Mouse (Mus musculus): Measurements from ENCODE around the gene Cdh1.

Cdh1 gene

DNA sequence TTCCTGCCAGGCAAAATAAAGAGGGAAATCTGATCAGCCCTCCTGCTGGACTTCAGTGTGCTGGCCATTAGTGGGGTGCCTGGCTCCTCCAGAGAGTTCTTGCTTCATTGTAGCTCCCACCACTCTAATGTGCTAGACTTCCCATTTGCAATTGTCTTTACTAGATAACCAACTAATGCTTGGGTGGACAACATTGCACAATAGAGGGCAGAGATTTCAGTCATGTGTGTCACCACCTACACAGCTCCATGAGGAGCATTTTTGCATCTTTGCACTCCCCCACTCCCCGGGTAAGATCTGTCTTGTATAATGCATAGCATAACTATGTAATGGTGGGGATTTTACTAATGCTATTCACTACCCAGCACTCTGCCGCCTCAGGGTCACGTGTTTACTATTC lies 21.6 kb downstream of the Cdh1 start:
- no peak for DNase-seq

DNA sequence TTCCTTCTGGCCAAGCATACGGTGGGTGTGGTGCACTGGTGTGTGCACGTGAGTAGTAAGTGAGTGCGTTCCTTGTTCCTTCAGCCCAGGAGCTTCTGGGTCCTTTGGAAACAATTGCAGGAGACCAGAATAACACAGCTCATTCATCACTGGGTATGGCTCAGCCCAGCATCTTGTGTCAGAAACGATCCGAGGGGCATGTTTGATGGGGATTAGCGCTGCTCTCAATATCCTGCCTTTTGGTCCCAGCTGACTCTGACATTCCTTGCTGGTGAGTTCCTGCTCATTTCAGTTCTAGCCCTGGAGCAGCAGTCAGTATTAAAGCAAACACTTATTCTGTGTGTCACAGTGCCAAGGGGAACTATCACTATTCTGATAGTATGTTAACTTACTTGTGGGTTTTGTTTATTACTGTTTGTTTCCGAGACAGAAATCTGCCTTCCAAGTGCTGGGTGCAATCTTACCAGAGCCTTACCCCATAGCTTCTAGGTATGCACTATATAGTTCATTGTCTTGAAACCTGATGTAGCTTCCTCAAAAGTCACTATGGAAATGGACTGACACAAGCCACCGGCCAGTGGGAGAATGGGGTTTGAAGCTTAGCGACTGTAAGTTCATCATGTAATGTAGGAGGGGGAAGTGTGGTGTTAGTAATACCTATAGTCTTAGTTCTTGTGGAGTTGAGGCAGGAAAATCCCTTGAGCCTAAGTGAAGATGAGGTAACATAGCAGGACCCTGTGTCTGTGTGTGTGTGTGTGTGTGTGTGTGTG lies 23.1 kb downstream of the Cdh1 start:
- no peak for DNase-seq

DNA sequence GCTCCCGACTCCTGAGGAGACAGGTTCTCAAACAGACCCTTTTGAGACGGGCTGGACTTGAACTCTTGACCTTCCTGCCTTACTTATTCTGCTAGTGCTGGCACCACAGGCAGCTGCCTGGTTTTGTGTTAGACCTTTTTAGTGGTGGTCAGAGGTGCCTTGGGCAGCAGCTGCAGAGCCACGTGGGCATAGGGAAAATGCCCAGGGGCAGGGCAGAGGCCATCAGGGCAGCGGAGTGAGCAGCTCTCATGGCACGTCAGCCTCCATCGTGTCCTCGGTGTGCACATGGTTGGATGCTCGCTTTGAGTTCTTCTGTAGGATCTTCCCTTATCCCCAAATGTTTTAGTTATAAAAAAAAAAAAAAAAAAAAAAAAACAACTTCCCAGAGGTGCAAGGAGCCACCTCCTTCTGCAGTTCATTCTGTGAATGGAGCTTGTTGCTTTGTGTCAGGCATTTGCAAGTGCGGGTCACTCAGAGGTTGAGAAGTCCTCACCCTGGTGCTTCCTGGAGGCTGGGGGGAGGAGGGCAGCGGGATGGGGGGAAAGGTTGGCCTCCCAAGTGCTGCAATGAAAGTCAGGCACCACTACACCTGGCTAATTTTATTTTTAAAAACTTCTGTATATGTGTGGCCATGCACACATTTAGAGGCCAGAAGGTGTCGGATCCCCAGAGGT lies 25.3 kb downstream of the Cdh1 start:
- no peak for DNase-seq

DNA sequence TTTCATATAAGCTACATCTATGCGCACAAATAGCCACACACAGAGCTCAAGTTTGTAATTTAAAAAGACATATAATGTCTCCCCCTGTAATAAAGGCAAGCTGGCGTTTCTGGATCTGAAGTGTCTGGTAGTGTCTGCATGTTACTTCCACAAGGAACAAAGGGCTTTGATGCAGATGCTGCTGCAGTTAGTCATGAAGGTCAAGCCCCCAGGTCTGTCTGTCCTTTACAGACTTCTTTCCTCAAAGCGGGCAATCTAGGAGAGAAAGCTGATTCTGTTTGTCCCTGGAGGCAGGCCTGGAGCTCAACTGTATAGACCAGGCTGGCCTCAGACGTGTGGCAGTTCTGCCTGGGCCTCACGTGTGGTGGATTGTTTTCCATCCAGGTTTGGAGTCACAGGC lies 26.3 kb downstream of the Cdh1 start:
- DNase-seq: no peak

DNA sequence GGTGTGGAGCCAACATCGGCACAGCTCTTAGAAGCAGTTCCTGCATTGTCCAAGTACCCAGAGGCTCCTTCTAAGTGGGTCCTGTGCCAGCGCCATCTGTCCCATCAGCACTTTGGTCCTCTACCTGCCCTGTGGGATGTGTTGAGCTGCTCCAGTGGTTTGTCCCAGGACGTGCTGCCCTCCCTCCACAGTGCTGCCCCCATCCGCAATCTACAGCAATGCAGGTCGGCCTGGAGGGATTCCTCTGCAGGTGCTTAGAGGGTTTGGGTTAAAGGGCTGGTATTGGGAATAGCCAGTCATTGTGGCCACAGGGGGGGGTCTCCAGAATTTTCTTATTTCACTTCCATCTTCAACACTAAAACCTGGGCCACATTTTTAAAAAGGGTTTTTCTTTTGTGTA lies 28.8 kb downstream of the Cdh1 start:
- DNase-seq: no peak

DNA sequence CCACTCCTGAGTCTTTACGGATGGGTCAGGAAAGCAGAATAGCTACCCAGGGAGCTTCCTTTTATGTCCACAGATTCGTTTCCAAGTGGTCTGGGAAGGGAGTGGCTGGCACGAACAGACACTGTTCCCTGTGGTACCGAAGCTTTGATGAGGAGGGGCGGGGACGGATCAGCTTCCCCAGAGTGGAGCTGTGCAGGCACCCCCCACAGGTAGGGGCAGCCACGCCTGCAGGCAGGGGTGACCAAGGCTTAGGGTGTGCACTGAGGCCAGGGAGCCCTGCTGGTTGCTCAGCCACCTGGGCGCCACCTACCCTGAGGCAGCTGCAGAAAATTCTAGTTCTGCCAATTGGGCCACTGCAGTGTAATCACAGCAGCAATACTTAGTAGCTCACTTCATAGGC lies 29.5 kb downstream of the Cdh1 start:
- no peak for DNase-seq

DNA sequence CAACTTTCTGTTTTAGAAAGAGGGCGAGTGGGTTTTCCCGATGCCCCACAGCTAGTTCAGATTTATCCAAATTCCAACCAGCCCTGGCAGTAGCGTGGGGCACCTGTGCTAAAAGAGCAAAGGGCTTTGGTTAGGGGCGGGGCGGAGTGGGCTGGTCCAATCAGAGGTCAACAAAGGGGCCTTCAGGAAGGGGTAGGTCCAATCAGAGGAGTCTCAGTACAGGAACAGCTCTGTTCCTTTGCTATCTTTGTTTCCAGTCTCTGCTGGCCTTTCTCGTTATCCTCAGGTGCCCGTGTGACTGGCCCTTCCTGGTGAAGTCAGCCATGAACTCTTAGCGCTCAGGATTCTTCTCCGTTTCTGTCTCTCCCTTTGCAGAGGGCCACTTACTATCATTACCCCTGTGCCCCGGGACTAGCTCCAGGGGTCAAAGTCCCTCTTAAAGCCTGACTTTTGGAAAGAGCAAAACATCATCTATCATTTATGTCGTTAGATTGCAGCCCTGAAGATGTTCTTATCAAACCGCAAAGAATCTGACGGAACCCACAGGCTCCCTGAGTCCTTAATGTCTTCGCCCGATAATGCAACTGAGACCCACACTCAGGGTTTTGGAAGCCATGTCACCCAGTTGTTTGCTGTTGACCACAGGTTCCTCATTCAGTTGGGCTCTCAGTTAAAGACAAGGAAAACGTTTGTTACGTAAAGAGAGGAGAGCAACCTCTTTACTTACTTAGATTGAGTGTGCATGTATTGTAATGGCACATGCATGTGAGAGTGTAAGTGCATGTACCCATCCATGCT lies 30.4 kb downstream of the Cdh1 start:
- DNase-seq: no peak

DNA sequence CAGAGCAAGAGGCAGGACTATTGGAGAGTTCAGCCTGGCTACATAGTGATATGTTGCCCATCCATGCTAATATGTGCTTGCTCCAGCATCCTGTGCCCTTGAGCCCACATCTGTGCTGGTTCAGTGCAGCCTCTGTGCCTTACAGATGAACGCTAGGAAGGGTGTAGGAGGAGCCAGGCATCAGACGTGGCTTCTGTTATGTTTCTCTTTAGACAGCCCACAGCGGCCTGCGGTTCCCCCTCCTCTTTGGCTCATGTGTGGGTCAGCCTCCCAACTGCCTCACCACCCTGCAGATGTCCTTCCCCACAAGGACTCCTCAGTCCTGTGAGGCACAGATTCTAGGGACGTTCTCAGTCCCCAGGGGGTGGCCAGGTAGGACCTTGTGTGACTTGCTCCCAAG lies 32.1 kb downstream of the Cdh1 start:
- DNase-seq: no peak

DNA sequence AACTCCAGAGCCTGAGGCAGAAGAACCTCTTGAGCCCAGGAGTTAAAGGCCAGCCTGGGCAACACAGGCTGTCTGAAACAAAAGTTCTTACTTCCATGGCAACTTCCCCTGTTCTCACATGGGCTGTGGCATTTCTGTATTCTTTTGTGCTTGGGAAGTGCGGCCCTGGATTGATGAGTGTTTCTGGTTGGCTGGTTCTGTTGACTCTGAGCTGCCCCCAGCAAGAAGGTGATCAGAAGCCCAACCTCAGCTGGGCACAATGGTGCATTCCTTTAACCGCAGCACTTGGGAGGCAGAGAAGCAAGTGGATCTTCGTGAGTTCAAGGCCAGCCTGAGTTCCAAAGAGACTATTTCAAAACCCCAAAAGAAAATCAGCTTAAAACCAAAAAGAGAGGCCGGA lies 34.3 kb downstream of the Cdh1 start:
- DNase-seq: no peak

DNA sequence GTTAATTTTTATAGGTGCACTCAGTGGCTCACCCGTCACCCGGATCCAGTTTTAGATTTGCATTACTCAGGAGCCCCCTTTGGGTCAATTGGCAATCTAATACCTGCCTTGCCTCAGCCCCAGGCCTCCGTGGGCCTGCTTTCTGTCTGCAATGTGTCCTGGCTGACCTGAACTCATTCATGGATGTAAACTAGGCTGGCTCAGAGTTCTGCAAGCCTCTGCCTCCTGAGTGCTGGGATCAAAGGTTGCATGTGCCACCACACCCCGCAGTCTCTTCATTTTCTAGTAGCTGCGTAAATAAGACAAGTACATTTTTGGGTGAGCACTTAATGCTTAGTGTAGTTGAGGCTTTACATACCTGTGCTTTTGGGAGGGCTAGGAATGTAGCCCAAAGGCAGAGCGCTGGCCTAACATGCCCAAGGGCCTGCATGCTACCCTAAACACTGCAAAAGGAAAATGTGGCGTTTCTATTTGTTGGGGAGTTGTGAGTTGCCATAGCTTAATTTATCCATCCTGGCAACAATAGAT lies 35.7 kb downstream of the Cdh1 start:
- DNase-seq: no peak

DNA sequence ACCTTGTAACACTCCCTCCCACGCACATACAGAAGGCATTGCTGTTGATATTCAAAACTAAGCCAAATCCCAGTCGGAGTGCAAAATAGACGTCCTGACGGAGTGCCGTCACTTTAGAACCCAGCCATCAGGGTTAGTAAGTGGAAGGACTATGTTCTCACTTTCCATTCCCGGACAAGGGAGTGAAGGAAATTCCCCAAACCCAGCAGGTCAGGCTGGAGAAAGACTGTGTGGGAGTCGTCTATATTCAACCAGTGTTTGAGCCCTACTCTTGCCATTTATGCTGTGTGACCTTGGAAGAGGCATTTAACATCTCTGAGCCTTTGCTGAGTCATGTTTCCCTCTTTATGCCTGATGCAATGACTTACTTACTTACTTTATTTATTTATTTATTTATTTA lies 37.1 kb downstream of the Cdh1 start:
- no peak for DNase-seq

DNA sequence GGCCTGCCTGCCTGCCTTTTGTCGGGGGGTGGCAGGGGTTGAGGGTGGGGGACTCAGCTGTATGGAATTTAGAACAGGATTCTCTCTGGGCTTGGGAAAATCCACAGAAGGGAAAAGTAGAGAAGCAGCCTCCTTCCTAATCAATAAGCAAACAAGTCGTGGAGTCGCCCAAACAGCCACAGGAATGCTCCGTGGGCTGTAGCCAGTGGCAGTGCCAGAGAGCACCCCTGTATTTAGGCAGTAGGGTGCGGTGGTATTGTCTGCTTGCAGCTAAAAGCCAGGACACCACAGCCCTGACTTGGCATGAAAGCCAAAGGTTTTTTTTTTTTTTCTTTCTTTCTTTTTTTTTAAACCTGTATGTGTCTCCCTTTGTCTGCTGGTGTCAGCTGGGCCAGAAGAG lies 37.8 kb downstream of the Cdh1 start:
- DNase-seq: no peak

DNA sequence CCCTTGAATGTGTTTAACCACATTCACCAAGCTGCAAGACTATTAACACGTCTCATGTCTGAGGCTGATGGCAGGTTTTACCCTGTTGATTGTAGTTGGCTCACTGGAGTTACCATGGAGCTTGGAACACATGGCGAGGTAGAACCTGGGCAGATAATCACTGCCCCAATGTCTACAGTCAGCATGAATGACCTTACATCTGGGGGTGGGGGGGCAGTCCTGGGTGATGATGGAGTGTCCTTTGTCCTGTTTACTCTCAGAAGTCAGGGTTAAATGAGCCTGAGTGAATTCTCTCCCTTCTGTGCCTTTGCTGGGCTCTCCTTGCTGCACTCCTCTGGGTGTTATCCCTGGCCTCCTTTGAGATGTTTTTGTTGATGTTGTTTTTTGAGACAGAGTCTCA lies 39.0 kb downstream of the Cdh1 start:
- no peak for DNase-seq

DNA sequence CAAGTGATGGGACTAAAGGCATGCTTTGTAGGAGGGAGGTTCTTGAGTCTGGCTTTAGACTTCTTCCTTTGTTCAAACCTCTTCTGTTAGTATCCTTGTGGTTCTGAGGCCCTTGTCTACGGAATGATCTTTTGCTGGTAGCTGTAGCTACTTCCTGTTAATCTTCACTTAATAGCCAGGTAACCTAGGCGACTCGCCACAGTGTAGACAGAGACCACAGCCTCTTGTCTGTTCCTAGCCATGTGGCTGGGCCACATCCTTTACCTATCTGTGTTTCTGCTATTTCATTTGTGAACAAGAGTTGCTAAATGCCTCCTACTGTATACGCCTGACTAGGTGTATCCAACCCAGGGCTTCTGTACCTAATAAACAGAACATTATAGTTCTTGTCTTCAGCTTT lies 39.9 kb downstream of the Cdh1 start:
- no peak for DNase-seq

DNA sequence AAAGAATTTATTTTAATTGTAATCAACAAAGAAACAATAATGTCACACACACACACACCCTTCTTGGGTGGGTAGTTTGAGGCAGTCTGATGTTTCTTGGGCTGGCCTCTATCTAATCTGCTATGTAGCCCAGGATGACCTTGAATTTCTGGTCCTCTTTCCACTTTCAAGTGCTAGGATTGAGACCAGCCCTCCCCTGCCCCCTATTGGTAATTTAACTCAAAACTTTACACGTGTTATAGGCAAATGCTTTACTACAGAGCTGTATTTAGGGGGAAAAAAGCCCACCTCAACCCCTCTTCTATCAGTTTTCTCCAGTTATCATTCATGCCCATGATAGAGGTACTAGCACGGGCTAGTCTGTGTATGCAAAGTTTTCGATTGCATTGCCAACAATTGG lies 41.8 kb downstream of the Cdh1 start:
- no peak for DNase-seq

DNA sequence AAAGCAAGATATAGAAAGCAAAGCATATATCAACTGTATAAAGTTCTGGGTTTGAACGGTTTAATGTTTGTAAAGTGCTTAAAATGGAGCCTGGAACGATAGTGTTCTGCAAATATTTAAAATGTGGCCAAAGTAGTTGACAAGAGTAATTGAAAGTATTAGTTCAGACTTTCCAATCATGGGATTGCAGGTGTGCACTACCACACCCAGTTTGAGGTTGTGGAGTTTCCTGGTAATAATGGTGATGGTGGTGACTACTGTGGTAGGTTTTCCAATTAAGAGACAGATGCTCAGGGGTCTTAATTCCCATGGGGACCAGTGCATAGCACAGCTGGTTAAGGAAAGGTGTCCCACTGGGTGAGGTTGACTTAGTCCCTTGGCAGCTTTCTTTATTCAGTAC lies 43.0 kb downstream of the Cdh1 start:
- no peak for DNase-seq

DNA sequence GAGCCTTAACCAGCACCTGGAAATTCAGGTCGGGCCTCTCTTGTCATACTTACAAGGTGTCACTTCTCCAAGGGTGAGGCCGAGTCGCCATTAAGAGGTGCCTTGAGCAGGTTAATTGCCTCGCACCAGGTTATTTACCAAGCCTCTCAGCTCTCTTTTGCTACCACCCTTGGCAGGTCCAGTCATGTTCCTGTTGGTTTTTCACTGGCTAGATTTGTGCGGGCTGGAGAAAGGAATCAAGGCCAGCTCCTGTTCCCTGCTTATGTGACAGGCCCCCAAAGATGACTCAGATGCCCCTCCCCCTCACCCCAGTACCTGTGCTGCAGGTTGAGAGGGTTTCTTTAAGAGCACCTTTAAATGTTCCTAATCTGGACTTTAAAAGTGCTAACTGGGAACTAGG lies 43.6 kb downstream of the Cdh1 start:
- DNase-seq: no peak

DNA sequence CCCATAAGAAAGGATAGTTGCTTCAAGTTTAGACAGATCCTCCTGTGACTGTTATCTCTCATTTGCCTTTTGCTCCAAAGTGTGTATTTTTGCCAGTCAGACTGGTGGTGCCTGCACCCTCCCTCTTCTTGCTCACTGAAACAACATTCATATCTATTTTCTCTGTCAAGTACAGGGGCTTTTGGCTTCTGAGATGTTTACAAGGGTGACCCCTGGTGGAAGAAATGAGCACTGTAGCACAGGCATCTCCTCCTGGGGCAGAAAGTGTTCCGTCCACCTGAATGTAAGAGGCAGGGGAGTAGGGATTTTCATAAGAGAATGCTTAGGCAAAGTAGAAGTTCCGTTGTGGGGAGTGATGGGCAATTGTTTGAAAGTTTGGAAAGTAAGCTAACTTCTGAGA lies 44.2 kb downstream of the Cdh1 start:
- peak; percentile 56 for DNase-seq

DNA sequence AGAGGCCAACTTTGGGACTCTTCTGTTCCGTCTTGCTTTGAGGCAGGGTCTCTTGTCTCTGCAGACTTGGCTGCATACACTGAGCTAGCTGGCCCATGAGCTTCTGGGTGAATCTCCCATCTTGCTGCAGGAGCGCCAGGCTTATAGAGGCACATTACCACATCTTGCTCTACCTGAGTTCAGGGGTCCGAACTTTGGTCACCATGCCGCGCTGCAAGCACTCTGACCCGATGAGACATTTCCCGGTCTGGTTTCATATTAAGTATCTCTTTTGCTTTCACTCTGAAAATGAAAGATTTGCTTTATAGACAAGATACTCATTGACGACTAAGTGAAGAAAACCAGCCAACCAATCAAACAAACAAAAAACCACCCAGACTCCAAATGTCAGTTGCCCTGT lies 45.3 kb downstream of the Cdh1 start:
- DNase-seq: no peak

DNA sequence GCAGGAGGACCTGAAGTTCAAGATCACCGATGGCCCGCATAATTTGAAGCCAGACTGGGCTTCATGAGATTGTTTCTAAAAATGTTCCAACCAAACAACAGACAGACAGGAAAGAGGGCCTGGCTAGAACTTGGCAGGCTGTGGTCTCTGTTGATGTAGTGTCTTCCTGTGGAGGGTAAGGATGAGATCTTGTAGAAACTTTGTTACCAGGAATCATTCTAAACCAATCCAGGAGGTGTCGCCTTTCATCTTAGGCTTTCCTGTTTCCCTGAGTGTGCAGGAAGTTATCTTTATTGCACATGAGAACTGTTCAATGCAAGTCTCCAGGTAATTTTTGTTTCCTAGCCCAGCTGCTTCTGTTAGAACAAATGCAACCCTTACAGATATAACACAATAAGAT lies 48.8 kb downstream of the Cdh1 start:
- DNase-seq: no peak

DNA sequence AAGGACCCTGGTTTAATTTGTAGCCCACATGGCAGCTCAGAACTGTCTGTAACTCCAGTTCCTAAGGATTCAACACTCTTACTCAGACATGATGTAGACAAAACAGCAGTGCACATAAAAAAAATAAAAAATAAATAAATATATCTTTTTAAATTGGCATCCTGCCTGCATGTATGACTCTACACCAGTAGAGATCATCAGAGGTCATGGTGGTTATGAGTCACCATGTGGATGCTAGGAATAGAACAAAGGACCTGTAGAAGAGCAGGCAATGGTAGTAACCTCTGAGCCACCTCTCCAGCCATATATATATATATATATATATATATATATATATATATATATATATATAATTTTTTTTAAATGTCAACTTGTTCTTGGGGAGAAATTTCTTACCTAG lies 52.9 kb downstream of the Cdh1 start:
- no peak for DNase-seq

DNA sequence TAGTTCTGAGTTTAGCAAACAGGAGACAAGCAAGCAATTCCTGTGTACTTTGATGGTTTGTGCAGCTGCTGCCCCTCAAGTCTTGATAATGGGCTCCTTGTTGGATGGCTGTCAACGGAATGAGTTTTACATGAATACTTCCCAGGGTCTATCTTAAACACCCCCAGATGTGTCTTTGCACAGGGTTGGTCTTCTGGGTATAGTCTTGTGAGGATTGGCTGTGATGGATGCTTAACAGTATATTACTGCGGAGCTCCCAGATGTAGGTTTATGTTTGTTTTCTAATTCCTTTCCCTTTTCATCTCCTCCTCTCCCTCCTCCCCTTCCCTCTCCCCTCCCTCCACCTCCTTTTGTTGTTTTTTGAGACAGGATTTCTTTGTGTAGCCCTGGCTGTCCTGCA lies 69.6 kb downstream of the Cdh1 start:
- no peak for DNase-seq

DNA sequence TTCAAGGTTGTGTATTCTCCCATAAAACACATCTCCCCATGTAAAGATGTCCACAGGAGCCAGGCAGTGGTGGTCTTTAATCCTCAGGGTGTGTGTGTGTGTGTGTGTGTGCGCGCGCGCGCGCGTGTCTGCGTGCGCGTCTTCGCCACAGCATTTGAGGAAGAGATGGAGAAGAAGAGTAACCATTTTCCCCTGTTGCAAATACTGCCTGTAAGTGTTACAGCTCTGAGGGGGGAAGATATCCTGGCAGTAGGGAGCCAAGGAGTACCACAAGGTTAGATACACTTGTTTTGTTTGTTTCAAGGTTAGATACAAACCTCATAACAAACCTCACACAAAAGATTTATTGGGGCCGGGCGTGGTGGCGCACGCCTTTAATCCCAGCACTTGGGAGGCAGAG lies 71.2 kb downstream of the Cdh1 start:
- no peak for DNase-seq

DNA sequence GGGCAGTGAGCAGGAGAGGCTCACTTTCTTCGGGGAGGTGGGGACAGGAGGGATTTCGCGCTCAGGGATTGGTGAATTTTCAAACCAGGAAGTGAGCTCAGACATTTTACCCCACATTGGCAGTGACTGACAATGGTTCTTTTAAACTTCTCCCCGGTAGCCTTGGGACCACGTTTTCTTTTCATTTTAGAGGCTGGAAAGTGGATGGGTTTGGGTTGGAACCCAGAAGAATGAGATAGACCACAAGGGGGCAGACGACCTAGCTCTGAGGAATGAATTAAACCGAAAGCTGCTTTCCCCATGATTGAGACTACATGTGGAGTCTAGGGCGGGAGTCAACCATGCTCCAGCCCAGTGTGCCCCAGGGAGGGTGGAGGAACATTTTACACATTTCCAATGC lies 71.7 kb downstream of the Cdh1 start:
- no peak for DNase-seq

Measured in cerebellum, adult 11 months (tissue).